Mouse (Mus musculus) urinary bladder, postnatal 25 days (tissue): Measurements from ENCODE around the gene Foxp1.

Source experiments
- DNase-seq: peaks from one replicate; pipeline ENCODE4 v3.0.0; 2022; ENCODE audit warnings: low spot score

Foxp1 gene

GRCm38 (mm10) chr6:99175377-99175776, 347.1 kb downstream of the Foxp1 start:
- no peak for DNase-seq

GRCm38 (mm10) chr6:99173902-99174210, 348.7 kb downstream of the Foxp1 start:
- DNase-seq, result no peak

GRCm38 (mm10) chr6:99173066-99173901, 349.2 kb downstream of the Foxp1 start:
- DNase-seq, result no peak

- no peak for DNase-seq
These were observed 349.9 kb downstream of the Foxp1 start for GRCm38 (mm10) chr6:99172589-99172986.

- DNase-seq, result no peak
These were observed 350.5 kb downstream of the Foxp1 start for GRCm38 (mm10) chr6:99171901-99172588.

- DNase-seq, result no peak
These were observed 351.2 kb downstream of the Foxp1 start for GRCm38 (mm10) chr6:99171281-99171825.

- no peak for DNase-seq
These were observed 353.8 kb downstream of the Foxp1 start for GRCm38 (mm10) chr6:99168727-99169126.

- no peak for DNase-seq
These were observed 355.5 kb downstream of the Foxp1 start for GRCm38 (mm10) chr6:99167001-99167400.

GRCm38 (mm10) chr6:99166169-99166568, 356.4 kb downstream of the Foxp1 start:
- DNase-seq, result no peak

- no peak for DNase-seq
These were observed 357.8 kb downstream of the Foxp1 start for GRCm38 (mm10) chr6:99164760-99165159.

- DNase-seq, result no peak
These were observed 359.8 kb downstream of the Foxp1 start for GRCm38 (mm10) chr6:99162716-99163115.

GRCm38 (mm10) chr6:99160348-99160693, 362.2 kb downstream of the Foxp1 start:
- no peak for DNase-seq

- no peak for DNase-seq
These were observed 362.8 kb downstream of the Foxp1 start for GRCm38 (mm10) chr6:99159452-99160347.

GRCm38 (mm10) chr6:99153682-99154081, 368.8 kb downstream of the Foxp1 start:
- DNase-seq, result no peak

GRCm38 (mm10) chr6:99146400-99146905, 376.1 kb downstream of the Foxp1 start:
- DNase-seq, result no peak

GRCm38 (mm10) chr6:99145033-99145432, 377.5 kb downstream of the Foxp1 start:
- no peak for DNase-seq

- DNase-seq, result no peak
These were observed 378.8 kb downstream of the Foxp1 start for GRCm38 (mm10) chr6:99143756-99144036.

GRCm38 (mm10) chr6:99142900-99143755, 379.4 kb downstream of the Foxp1 start:
- no peak for DNase-seq

- no peak for DNase-seq
These were observed 384.5 kb downstream of the Foxp1 start for GRCm38 (mm10) chr6:99138041-99138440.

GRCm38 (mm10) chr6:99137071-99137470, 385.4 kb downstream of the Foxp1 start:
- DNase-seq, result no peak

- no peak for DNase-seq
These were observed 386.4 kb downstream of the Foxp1 start for GRCm38 (mm10) chr6:99135938-99136729.
